Mouse (Mus musculus) neural tube, embryonic 12.5 days (tissue): ENCODE results near the gene Ogfod3. TPM values are rescaled to one million over a fixed set of nuclear protein-coding genes. Genes with fewer than 3 reads are reported as not detected.

Experiments used
- ATAC-seq: fragments of 200-750 bp; cut with Nextera tagmentation; 2 replicates; pipeline ENCODE4 v1.8.0; 2017; ENCODE audit warnings: low read depth, mild to moderate bottlenecking, moderate TSS enrichment, moderate library complexity; ENCODE audit not compliant: low FRiP score
- H3K27ac ChIP-seq: fragments of 300-500 bp; sonication (generic); 2 replicates; pipeline ENCODE4 v1.5.1; 2016
- H3K27me3 ChIP-seq: fragments of 300-500 bp; sonication (generic); replicated peaks from 2 replicates; pipeline ENCODE4 v1.6.1; 2016; ENCODE audit warnings: mild to moderate bottlenecking
- H3K36me3 ChIP-seq: fragments of 300-500 bp; sonication (generic); 2 replicates; pipeline ENCODE4 v1.6.1; 2016; ENCODE audit warnings: mild to moderate bottlenecking
- H3K4me1 ChIP-seq: fragments of 300-500 bp; sonication (generic); 2 replicates; pipeline ENCODE4 v1.6.1; 2016
- H3K4me2 ChIP-seq: fragments of 300-500 bp; sonication (generic); replicated peaks from 2 replicates; pipeline ENCODE4 v1.6.1; 2016; ENCODE audit warnings: mild to moderate bottlenecking
- H3K4me3 ChIP-seq: fragments of 300-500 bp; sonication (generic); 2 replicates; pipeline ENCODE4 v1.5.1; 2016
- H3K9ac ChIP-seq: fragments of 300-500 bp; sonication (generic); 2 replicates; pipeline ENCODE4 v1.6.1; 2016; ENCODE audit warnings: mild to moderate bottlenecking
- H3K9me3 ChIP-seq: fragments of 300-500 bp; sonication (generic); 2 replicates; pipeline ENCODE4 v1.6.1; 2016; ENCODE audit warnings: mild to moderate bottlenecking
- WGBS: fragments of 180-500 bp; shearing (Covaris S2); methylation state at CpG from one replicate; pipeline ENCODE4 v1.1.7; 2016; 5-methylcytosine and 5-hydroxymethylcytosine counted together
- polyA plus RNA-seq: library from polyadenylated mRNA; unstranded; fragments of >200 nt; fragmentation: Nextera tagmentation; extraction: Ambion mirVana; gene quantifications from 2 replicates; pipeline ENCODE4 v1.2.1, GENCODE M21; 2016

Gene Ogfod3
- polyA plus RNA-seq, 1 experiment from 2014 or later = 18.2 TPM

DNA sequence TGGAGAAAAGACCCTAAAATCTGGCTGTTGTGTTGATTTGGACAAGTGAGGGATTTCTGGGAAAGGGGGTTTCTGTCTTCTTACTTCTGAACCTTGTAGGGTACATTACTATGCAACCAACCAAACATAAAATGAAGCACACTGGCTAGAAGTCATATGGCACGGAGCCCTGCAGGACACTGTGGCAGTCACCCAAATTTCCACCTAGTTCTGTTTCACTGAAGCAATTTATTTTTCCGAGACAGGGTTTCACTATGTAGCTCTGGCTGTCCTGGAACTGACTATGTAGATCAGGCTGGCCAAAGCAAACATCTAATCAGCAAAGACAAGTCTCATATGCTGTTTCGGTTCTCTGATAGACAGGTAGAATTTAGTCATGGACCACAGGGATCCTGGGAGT lies 14.8 kb downstream of the Ogfod3 start:
- no peak for ATAC-seq
- 0 out of 2 replicates have a peak, but pooled peaks cover under 1% of the 10 kb centered on the region for H3K36me3 ChIP-seq
- no peaks in the 10 kb centered on the region for H3K27me3 ChIP-seq
- no peak overlapping the region for H3K9ac ChIP-seq
- no peaks in the 10 kb centered on the region for H3K4me1 ChIP-seq
- H3K27ac ChIP-seq = no peak overlapping the region
- H3K4me3 ChIP-seq = no peak overlapping the region
- 85% methylated on average over 3 of the region's 3 CpGs for WGBS
- H3K9me3 ChIP-seq = no peaks in the 10 kb centered on the region
- no peak overlapping the region for H3K4me2 ChIP-seq

GRCm38 (mm10) chr11:121176285-121177270 lies 27.9 kb downstream of the Ogfod3 start:
- ATAC-seq = no peak

GRCm38 (mm10) chr11:121174234-121174633 lies 30.3 kb downstream of the Ogfod3 start:
- Histone ChIP-seq H3K27me3 (no peaks in the 10 kb centered on the region), H3K4me1 (peaks cover 15% of the 10 kb centered on the region), H3K9me3 (no peaks in the 10 kb centered on the region), H3K27ac (no peak overlapping the region), H3K36me3 (no peaks in the 10 kb centered on the region), H3K9ac (no peak overlapping the region), H3K4me2 (no peak overlapping the region), H3K4me3 (no peak overlapping the region)
- no peak for ATAC-seq
- WGBS = 42% methylated on average over 3 of the region's 3 CpGs

More at GRCm38 (mm10) chr11:121176285-121177270, 27.9 kb downstream of the Ogfod3 start:
- Histone ChIP-seq H3K27ac (no peak overlapping the region), H3K9me3 (no peaks in the 10 kb centered on the region), H3K27me3 (no peaks in the 10 kb centered on the region), H3K4me2 (no peak overlapping the region), H3K4me1 (peaks cover 15% of the 10 kb centered on the region), H3K36me3 (peaks cover 4% of the 10 kb centered on the region; the same call in 1 of the 2 replicates), H3K4me3 (no peak overlapping the region), H3K9ac (no peak overlapping the region)
- WGBS = 57% methylated on average over 12 of the region's 12 CpGs

DNA sequence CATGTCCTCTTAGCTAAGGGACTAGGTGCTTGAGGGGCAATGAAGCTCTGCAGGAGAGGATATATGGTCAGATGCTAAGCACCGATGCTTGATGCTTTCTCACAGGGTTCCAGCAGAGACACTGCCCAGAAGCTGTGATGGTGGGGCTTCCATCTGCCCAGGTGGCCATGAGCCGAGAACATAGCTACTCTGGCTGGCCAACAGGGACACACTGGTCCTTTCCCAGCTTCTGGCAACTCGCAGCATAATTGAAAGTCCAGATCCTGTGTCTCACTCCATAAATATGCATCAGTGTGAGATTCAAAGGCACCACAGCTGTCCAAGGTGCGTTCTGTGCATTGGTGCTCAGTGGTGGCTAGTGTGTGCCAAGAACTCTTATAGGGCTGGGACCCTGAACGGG lies 31.3 kb downstream of the Ogfod3 start:
- Histone ChIP-seq H3K4me1 (peaks cover 15% of the 10 kb centered on the region), H3K27ac (no peak overlapping the region), H3K9me3 (no peaks in the 10 kb centered on the region), H3K9ac (no peak overlapping the region), H3K4me2 (no peak overlapping the region), H3K4me3 (no peak overlapping the region), H3K27me3 (no peaks in the 10 kb centered on the region), H3K36me3 (no peaks in the 10 kb centered on the region)
- 85% methylated on average over 5 of the region's 5 CpGs for WGBS
- ATAC-seq = no peak

GRCm38 (mm10) chr11:121163751-121164150 lies 40.8 kb downstream of the Ogfod3 start:
- Histone ChIP-seq H3K9ac (no peak overlapping the region), H3K36me3 (no peaks in the 10 kb centered on the region), H3K9me3 (no peaks in the 10 kb centered on the region), H3K4me1 (no peaks in the 10 kb centered on the region), H3K27ac (no peak overlapping the region), H3K4me3 (no peak overlapping the region), H3K27me3 (no peaks in the 10 kb centered on the region), H3K4me2 (no peak overlapping the region)
- ATAC-seq = no peak
- 86% methylated on average over 4 of the region's 4 CpGs for WGBS

- Histone ChIP-seq H3K9ac (no peak overlapping the region), H3K36me3 (no peaks in the 10 kb centered on the region), H3K4me1 (peaks cover 7% of the 10 kb centered on the region), H3K9me3 (no peaks in the 10 kb centered on the region), H3K27ac (no peak overlapping the region), H3K4me2 (no peak overlapping the region), H3K27me3 (peaks cover 24% of the 10 kb centered on the region), H3K4me3 (no peak overlapping the region)
- 92% methylated on average over 26 of the region's 26 CpGs for WGBS
- ATAC-seq = no peak
These were observed 43.7 kb downstream of the Ogfod3 start for GRCm38 (mm10) chr11:121160636-121161346.

- WGBS = 85% methylated on average over 5 of the region's 5 CpGs
- no peak for ATAC-seq
- no peak within 1 kb of the TSS for H3K9ac ChIP-seq
- H3K9me3 ChIP-seq = no peaks in the 10 kb centered on the region
- peaks cover 32% of the 10 kb centered on the region for H3K27me3 ChIP-seq
- no peaks in the 10 kb centered on the region for H3K36me3 ChIP-seq
- no peak within 1 kb of the TSS for H3K4me3 ChIP-seq
- no peak within 1 kb of the TSS for H3K27ac ChIP-seq
- H3K4me2 ChIP-seq = no peak within 1 kb of the TSS
- peaks cover 7% of the 10 kb centered on the region for H3K4me1 ChIP-seq
These were observed 44.5 kb downstream of the Ogfod3 start, which contains the start of gene Uts2r for GRCm38 (mm10) chr11:121159971-121160370. Gene Uts2r (plus strand): TSS chr11:121160271.

GRCm38 (mm10) chr11:121156411-121156891 lies 48.1 kb downstream of the Ogfod3 start:
- H3K4me2 ChIP-seq = peak overlapping the region; percentile 66
- peaks cover 34% of the 10 kb centered on the region for H3K27me3 ChIP-seq
- no peaks in the 10 kb centered on the region for H3K9me3 ChIP-seq
- no peaks in the 10 kb centered on the region for H3K36me3 ChIP-seq
- H3K27ac ChIP-seq = no peak overlapping the region
- H3K9ac ChIP-seq = 0 out of 2 replicates have a peak overlapping the region, but pooled peaks have one; percentile 38
- H3K4me1 ChIP-seq = peaks cover 14% of the 10 kb centered on the region
- peak overlapping the region; percentile 28 for H3K4me3 ChIP-seq
- no peak for ATAC-seq
- 2% methylated on average over 45 of the region's 45 CpGs for WGBS

DNA sequence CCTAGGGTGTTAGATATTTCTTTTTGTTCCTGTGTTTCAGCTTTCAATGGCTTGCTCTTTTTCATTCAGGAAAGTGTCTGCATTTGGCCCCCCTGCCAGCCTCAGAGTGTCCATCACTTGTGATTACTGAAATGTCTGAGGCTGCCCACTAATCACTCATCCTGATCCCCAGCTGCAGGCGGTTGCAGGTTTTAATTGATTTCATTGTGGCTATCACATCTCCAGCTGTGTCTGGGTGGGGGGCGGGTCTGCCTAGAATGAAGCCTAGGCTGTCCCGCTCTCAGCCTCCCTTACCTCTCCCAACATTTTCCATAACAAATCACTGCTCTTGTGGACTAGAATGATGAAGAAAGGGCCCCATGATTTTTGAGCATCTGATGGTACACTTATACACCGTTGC lies 50.3 kb downstream of the Ogfod3 start:
- Histone ChIP-seq H3K4me3 (no peak overlapping the region), H3K9ac (no peak overlapping the region), H3K27ac (peak overlapping the region; percentile 20; the same call in 1 of the 2 replicates), H3K27me3 (peaks cover 34% of the 10 kb centered on the region), H3K36me3 (no peaks in the 10 kb centered on the region), H3K4me1 (peaks cover 14% of the 10 kb centered on the region), H3K9me3 (no peaks in the 10 kb centered on the region), H3K4me2 (no peak overlapping the region)
- WGBS = 28% methylated on average over 4 of the region's 4 CpGs
- 0 out of 2 replicates have a peak, but pooled peaks have one; percentile 56 for ATAC-seq

DNA sequence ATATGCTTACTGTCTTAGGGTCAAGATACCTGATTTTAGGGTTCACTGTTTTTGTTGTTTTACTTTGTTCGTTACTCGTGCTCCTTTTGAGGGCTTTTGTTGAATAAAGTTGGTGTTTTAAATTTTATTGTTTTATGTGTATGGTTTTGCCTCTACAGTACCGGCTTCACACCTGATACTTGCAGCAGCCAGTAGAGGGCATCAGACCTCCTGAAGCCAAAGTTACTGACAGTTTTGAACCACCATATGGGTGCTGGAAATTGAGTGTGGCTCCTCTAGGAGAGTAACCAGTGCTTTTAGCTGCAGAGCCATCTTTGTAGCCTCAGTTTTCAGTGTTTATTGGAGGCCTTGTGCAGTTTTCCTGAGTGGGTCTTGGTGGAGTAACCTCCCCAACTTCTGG lies 56.3 kb downstream of the Ogfod3 start:
- Histone ChIP-seq H3K4me3 (no peak overlapping the region), H3K27me3 (no peaks in the 10 kb centered on the region), H3K36me3 (no peaks in the 10 kb centered on the region), H3K4me1 (no peaks in the 10 kb centered on the region), H3K9me3 (no peaks in the 10 kb centered on the region), H3K4me2 (no peak overlapping the region), H3K9ac (no peak overlapping the region), H3K27ac (no peak overlapping the region)
- ATAC-seq = no peak
- 76% methylated on average over 3 of the region's 3 CpGs for WGBS

DNA sequence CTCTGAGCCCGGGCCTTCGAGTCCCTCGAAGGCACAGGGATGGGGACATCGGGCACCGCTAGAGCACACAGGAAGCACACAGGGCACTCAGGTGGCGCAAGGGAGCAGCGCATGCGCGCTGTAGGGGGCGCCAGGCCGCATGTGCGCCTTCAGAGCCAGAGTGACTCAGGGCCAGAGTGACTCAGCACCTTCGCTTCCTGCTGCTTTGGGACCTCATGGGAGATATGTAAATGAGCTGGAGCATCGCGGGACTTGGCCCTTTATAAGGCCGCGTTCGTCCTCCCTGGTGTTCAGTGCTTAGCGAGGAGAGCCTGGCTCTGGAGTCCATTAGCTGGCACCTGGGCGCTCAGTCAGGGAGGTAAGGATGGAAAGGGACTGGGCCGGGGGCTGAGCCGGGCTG lies 58.6 kb downstream of the Ogfod3 start, which contains the start of gene Tex19.1:
Gene Tex19.1 (plus strand): TSS at position 279 of the 400 bp plus-strand sequence.
- Histone ChIP-seq H3K36me3 (no peaks in the 10 kb centered on the region), H3K27ac (no peak within 1 kb of the TSS), H3K9ac (no peak within 1 kb of the TSS), H3K9me3 (no peaks in the 10 kb centered on the region), H3K4me2 (no peak within 1 kb of the TSS), H3K27me3 (no peaks in the 10 kb centered on the region), H3K4me1 (no peaks in the 10 kb centered on the region), H3K4me3 (no peak within 1 kb of the TSS)
- ATAC-seq = no peak
- 91% methylated on average over 22 of the region's 22 CpGs for WGBS
